Mouse (Mus musculus) embryonic fibroblast, embryonic 13.5 days (primary cell): Measurements from ENCODE around the gene Fat3. TPM values are rescaled to one million over a fixed set of nuclear protein-coding genes. Genes with fewer than 3 reads are reported as not detected.

Experiments used
- H3K27ac ChIP-seq: 2 replicates; pipeline ENCODE4 v1.5.1; 2012; ENCODE audit warnings: low read length, control low read depth, inconsistent platforms; ENCODE audit not compliant: insufficient read depth
- H3K4me1 ChIP-seq: 2 replicates; pipeline ENCODE4 v1.6.1; 2011; ENCODE audit warnings: low read length; ENCODE audit not compliant: control insufficient read depth, insufficient read depth
- H3K4me3 ChIP-seq: 2 replicates; pipeline ENCODE4 v1.5.1; 2011; ENCODE audit warnings: mild to moderate bottlenecking, control low read depth, low read length; ENCODE audit not compliant: insufficient read depth
- CTCF ChIP-seq: IDR thresholded peaks from 2 replicates; pipeline ENCODE4 v1.5.1; 2011; ENCODE audit warnings: mild to moderate bottlenecking, control low read depth, low read length, moderate library complexity, borderline replicate concordance; ENCODE audit not compliant: insufficient read depth
- POLR2A ChIP-seq: IDR thresholded peaks from 2 replicates; pipeline ENCODE4 v1.6.1; 2011; ENCODE audit warnings: low read depth, mild to moderate bottlenecking, control low read depth, low read length, moderate library complexity
- polyA plus RNA-seq: library from polyadenylated mRNA; stranded (reverse); fragments of >200 nt; gene quantifications from 2 replicates; pipeline ENCODE4 v1.2.4, GENCODE M21; 2011; ENCODE audit warnings: low read depth; ENCODE audit not compliant: missing spikeins, insufficient read length

The Fat3 gene
- polyA plus RNA-seq, 1 experiment = 3.0 TPM

GRCm38 (mm10) chr9:16265519-16265918, 235.6 kb downstream of the Fat3 start:
- Histone ChIP-seq H3K27ac (no peak overlapping the region), H3K4me3 (no peak overlapping the region), H3K4me1 (no peaks in the 10 kb centered on the region)
- TF ChIP-seq CTCF (no peak), POLR2A (no peak)

GRCm38 (mm10) chr9:16257241-16257840, 243.7 kb downstream of the Fat3 start:
- H3K27ac ChIP-seq = no peak overlapping the region
- TF ChIP-seq CTCF (no peak), POLR2A (no peak)
- H3K4me1 ChIP-seq = no peaks in the 10 kb centered on the region
- no peak overlapping the region for H3K4me3 ChIP-seq

DNA sequence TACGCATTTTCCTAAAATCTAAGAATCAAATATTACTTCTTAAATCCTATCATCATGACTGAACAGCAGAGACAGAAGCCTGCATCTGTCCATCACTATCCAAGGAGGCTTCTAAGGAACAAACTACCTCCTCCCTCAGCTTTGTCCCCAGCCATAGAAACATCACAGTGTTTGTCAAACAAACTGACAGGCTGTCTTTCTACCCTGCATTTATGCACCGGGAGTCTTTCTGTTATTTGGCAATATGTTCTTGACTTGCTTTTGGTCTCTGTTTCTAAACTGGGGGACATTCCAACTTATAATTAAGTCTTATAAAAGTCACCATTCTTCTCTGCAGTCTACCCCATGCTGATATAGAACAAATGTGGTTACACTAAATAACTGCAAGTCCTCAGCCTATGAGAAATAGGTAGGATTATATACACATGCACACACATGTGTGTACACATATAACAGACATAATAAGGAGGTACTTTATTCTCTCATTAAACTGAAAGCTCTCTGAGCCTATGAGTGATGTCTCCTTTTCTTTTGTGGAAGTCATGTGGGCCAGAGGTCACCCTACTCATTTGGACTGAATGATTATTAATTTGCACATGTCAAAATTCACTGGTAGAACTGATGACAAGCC, 244.4 kb downstream of the Fat3 start:
- TF ChIP-seq CTCF = no peak
- Histone ChIP-seq H3K4me1 (no peaks in the 10 kb centered on the region), H3K27ac (no peak overlapping the region), H3K4me3 (no peak overlapping the region)

DNA sequence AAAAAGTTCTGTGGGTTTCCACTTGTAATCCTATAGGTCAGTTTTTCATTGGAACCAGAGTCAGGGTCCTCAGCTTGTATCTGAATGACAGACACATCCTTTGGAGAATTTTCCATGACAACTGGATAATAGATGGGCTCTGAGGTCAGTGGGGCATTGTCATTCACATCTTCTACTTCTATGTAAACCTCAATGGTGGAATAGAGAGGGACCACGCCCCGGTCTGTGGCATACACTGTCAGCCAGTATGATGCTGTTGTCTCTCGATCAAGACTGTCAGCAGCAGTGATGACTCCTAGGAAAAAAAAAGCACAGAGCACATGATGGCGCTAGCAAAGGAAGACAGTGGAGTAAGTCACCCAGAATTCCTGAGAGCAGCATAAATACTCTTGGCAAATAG, 254.3 kb downstream of the Fat3 start:
- no peak overlapping the region for H3K4me3 ChIP-seq
- no peaks in the 10 kb centered on the region for H3K4me1 ChIP-seq
- H3K27ac ChIP-seq = no peak overlapping the region
- TF ChIP-seq CTCF = no peak
- TF ChIP-seq POLR2A = no peak

- Histone ChIP-seq H3K4me1 (no peaks in the 10 kb centered on the region), H3K4me3 (no peak overlapping the region), H3K27ac (no peak overlapping the region)
- no peak for TF ChIP-seq POLR2A
- no peak for TF ChIP-seq CTCF
Measured at GRCm38 (mm10) chr9:16231575-16231974, 269.5 kb downstream of the Fat3 start.

DNA sequence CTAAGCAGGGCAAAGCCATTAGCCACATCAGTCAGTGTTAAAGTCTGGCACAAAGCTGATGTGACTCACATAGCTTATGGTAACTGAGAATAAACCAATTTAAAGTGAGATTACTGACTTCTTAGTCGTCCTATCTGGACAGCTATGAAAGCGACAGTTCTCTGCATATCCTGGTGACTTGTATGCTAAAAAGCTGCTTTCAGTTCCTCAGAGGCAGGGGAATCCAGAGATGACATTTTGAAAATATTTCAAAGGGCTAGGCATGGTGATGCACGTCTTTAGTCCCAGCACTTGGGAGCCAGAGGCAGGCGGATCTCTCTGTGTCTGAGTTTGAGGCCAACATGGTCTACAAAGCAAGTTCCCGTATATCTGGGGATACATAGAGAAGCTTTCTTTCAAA, 272.2 kb downstream of the Fat3 start:
- Histone ChIP-seq H3K27ac (no peak overlapping the region), H3K4me1 (no peaks in the 10 kb centered on the region), H3K4me3 (no peak overlapping the region)
- TF ChIP-seq POLR2A = no peak
- TF ChIP-seq CTCF = no peak

DNA sequence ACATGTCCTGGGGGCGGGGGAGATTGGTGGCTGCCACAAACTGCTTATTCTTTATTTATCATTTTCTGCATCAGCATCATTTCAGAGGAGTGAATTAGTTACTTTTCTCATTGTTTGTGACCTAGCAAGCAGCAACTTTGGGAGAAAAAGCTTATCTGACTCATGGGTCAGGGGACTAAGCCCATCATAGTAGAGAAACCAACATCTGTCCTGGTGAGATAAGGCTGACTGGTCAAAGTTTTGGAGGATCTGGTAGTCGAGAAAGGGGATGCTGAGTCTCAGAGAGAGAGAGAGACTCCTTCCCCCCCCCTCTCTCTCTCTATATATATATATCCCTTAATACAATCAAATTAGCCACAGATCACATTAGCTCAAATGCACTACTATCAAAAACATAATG, 273.7 kb downstream of the Fat3 start:
- TF ChIP-seq CTCF (no peak), POLR2A (no peak)
- no peak overlapping the region for H3K4me3 ChIP-seq

GRCm38 (mm10) chr9:16226545-16226944, 274.5 kb downstream of the Fat3 start:
- no peak overlapping the region for H3K4me3 ChIP-seq
- TF ChIP-seq POLR2A (no peak), CTCF (no peak)
- no peak overlapping the region for H3K27ac ChIP-seq
- no peaks in the 10 kb centered on the region for H3K4me1 ChIP-seq

More for the DNA sequence above, 273.7 kb downstream of the Fat3 start:
- H3K27ac ChIP-seq = no peak overlapping the region
- H3K4me1 ChIP-seq = no peaks in the 10 kb centered on the region

GRCm38 (mm10) chr9:16221885-16222284, 279.2 kb downstream of the Fat3 start:
- Histone ChIP-seq H3K4me3 (no peak overlapping the region), H3K27ac (no peak overlapping the region), H3K4me1 (no peaks in the 10 kb centered on the region)
- TF ChIP-seq CTCF = no peak
- no peak for TF ChIP-seq POLR2A

GRCm38 (mm10) chr9:16216235-16216634, 284.9 kb downstream of the Fat3 start:
- TF ChIP-seq POLR2A = no peak
- Histone ChIP-seq H3K4me3 (no peak overlapping the region), H3K27ac (no peak overlapping the region), H3K4me1 (no peaks in the 10 kb centered on the region)
